Mouse (Mus musculus): ENCODE results near the gene Akap2.

DNA sequence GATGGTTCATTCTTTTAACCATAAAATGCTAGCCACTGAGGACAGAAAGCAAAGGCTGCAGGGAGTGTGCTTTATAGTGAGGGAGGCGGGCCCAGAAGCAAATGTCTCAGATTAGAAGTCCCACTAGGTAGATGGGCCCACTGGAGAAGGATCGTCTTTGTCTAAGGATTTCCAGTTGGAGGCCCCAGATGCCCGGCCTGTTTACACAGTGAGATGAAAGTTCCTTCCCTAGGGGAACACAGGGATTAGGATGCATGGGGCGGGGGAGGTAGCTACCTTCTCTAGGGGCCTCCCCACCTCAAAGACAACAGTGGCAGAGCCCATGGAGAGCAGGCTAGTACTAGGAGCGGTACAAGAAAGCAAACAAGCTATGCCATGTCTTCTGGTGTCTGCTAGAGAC lies 177.7 kb downstream of the Akap2 start:
- TF ChIP-seq CTCF (IDR thresholded peaks at IDR 0.05; ENCODE audit: insufficient read depth, low read length) (no peak), POLR2A (IDR thresholded peaks at IDR 0.05; ENCODE audit: borderline replicate concordance, extremely low read depth, low read depth, low read length) (no peak)
